Mouse (Mus musculus): ENCODE data around the gene Creb5.
A peak's percentile ranks its signal among the peaks of the same experiment; 100 is the strongest.

Creb5 gene

GRCm38 (mm10) chr6:53287038-53287561 is at the start of gene Creb5:
Gene Creb5 (plus strand): TSS chr6:53287270.
- peak; percentile 42 for DNase-seq (ENCODE audit: low read depth, low spot score)

DNA sequence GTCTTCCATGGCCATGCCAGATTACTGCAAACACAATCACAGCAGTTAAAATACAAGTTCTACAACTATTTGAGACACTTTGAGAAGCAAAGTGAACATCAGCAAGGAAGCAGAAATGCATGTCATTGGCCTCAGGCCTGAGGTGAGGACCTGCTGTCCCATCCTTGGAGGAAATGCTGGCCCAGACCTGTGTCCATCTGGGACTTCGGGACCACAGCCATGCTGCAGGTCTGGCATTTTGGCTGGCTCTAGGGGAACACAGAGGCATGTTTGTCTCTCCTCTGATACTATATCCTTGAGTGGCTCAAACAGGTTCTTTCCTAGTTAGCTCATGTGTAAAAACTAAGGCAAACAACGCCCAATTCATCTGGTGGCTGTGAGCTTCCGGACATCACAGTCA is 27.2 kb upstream of the Creb5 start:
- DNase-seq (ENCODE audit: low read depth, low spot score), result no peak

GRCm38 (mm10) chr6:53262401-53262800 is 24.7 kb upstream of the Creb5 start:
- DNase-seq (ENCODE audit: low read depth, low spot score), result no peak

GRCm38 (mm10) chr6:53267036-53267435 is 20.0 kb upstream of the Creb5 start:
- no peak for DNase-seq (ENCODE audit: low read depth, low spot score)

DNA sequence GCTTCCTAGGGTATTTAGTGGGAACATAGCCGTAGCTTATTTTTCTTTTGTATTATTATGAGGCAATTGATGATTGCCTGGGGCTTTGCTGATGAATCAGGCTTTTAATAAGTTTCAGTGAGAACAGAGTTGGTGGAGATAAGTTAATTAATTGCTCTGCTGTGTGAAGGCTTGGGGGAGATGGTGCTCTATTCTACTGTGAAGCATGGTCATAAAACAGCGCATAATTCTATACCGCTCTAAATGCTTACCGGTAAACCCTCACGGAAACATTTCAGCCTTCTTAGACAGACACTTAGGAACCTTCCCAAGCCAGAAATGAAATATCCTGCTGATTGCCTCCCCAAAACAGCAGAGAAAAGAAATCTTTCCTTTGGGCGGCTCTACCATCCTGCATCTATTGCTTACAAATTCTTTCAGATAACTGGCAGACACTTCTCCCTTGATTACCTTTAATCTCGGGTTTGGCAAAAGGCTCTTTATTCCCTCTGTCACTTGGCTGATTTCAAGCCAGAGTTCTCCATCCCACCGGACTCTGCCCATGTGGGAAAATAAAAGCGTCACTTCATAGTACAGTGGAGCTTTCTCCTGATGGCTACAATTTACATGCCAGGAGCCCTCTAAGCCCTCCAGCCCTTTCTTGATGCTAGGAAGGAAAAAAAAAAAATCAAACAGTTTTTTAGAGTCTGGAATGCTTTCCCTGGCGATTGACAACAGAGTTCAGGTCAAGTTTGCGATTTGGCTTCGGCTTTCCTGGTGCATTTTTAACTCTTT is 19.2 kb upstream of the Creb5 start:
- no peak for DNase-seq (ENCODE audit: low read depth, low spot score)

DNA sequence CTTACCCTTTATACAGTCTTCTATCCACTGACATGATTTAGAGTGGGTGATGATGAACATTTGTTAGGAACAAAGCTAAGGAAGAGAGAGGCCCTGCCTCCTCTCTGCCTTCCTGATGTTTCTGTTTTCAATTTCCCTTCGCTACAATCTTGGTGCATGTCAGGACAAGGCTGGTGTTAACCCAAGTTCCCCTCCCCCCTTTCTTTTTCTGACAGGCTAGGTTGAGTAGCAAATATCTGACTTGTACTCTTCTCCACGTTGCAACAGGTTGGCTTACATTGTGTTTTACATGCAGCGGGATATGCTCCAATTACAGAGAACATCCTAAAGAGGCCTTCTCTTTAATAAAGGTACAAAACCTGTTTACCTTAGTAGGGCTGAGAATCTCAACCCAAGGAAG is 15.9 kb upstream of the Creb5 start:
- no peak for DNase-seq (ENCODE audit: low read depth, low spot score)

GRCm38 (mm10) chr6:53271636-53272035 is 15.4 kb upstream of the Creb5 start:
- DNase-seq (ENCODE audit: low read depth, low spot score), result no peak

GRCm38 (mm10) chr6:53286389-53287037 is 557 bp upstream of the Creb5 start:
- DNase-seq (ENCODE audit: low read depth, low spot score), result no peak

- peak; percentile 9 for DNase-seq (ENCODE audit: low read depth, low spot score)
Observed at GRCm38 (mm10) chr6:53287562-53288381, 702 bp downstream of the Creb5 start.

GRCm38 (mm10) chr6:53288584-53289558 is 1.8 kb downstream of the Creb5 start:
- DNase-seq (ENCODE audit: low read depth, low spot score), result no peak

- no peak for DNase-seq (ENCODE audit: low read depth, low spot score)
Observed at GRCm38 (mm10) chr6:53289659-53290058, 2.6 kb downstream of the Creb5 start.

- DNase-seq (ENCODE audit: low read depth, low spot score), result no peak
Observed at GRCm38 (mm10) chr6:53290215-53290990, 3.3 kb downstream of the Creb5 start.

- no peak for DNase-seq (ENCODE audit: low read depth, low spot score)
Observed at GRCm38 (mm10) chr6:53292931-53293330, 5.9 kb downstream of the Creb5 start.

- DNase-seq (ENCODE audit: low read depth, low spot score), result no peak
Observed at GRCm38 (mm10) chr6:53297851-53298250, 10.8 kb downstream of the Creb5 start.

DNA sequence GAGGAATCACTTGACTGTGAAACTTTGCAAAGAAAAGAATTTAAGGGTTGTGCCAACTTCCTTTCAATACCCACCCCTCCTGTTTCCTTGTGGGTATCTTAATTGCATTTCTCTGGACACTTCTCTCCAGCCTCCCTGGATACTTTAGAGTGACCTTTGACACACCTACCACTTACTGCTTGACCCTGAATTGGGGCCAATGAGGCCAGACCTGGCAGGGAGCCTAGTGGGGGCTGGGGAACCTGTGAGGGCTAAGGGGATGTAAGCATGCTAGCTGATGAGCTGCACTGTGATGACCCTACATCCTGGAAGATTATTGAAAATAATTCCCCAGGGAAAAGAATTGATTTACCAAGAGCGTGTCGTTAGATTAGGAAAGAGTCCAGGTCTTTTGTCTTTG is 17.1 kb downstream of the Creb5 start:
- DNase-seq (ENCODE audit: low read depth, low spot score), result no peak

DNA sequence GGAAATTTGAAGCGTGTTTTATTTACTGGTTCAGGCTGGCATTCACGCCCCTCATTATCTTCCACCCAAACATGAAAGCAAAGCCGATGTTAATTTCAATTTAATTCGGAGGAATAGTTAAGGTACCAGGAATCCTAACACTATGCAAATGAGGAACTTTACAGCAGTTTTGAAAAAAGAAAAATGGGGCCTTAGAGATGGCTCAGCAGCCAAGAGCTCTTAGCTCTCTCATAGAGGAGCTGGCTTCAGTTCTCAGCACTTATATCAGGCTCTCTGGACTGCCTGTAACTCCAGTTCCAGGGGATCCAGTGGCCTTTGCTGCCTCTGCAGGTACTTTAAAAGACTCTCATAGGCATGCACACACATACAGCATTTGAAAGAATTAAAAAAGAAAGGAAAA is 19.1 kb downstream of the Creb5 start:
- no peak for DNase-seq (ENCODE audit: low read depth, low spot score)

DNA sequence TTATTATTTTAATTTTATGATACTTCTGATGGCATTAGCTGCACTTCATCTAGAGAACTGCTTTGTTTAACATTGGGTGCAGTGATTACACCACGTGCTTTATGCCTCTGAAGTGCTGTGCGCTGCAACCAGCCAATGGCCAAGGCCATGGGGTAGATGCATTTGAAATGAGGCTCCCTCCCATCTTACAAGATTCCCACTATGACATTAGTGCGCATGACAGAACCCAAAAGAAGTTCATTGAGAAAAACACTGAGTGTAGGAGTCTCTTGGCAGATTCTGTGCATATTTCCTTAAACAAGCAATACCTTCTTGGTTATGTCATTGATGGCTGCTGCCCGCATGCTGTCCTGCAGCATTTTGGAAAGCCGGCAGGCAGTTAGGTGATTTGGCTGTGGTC is 19.6 kb downstream of the Creb5 start:
- no peak for DNase-seq (ENCODE audit: low read depth, low spot score)

GRCm38 (mm10) chr6:53308684-53309083 is 21.6 kb downstream of the Creb5 start:
- no peak for DNase-seq (ENCODE audit: low read depth, low spot score)

- DNase-seq (ENCODE audit: low read depth, low spot score), result no peak
Observed at GRCm38 (mm10) chr6:53313604-53314003, 26.5 kb downstream of the Creb5 start.

- no peak for DNase-seq (ENCODE audit: low read depth, low spot score)
Observed at GRCm38 (mm10) chr6:53314126-53314525, 27.1 kb downstream of the Creb5 start.
